Mouse (Mus musculus) heart, embryonic 14.5 days (tissue): ENCODE data around the gene Fbxo47. TPM values are rescaled to one million over a fixed set of nuclear protein-coding genes. Genes with fewer than 3 reads are reported as not detected.

Experiments used
- ATAC-seq: fragments of 200-750 bp; cut with Nextera tagmentation; 2 replicates; pipeline ENCODE4 v1.8.0; 2017; ENCODE audit warnings: low read depth, moderate TSS enrichment; ENCODE audit not compliant: insufficient number of reproducible peaks, insufficient read depth, low FRiP score
- H3K27ac ChIP-seq, 2 experiments: fragments of 200-500 bp in 1 of 2; fragments of 300-500 bp in 1 of 2; sonication (generic) in 1 of 2; replicated peaks in 1 of 2; 2 replicates each; pipeline ENCODE4 v1.5.1; 2012 to 2014; ENCODE audit warnings: low read depth in 2 of 2, low read length in 2 of 2, control low read depth in 1 of 2, mild to moderate bottlenecking in 1 of 2, mixed read lengths in 1 of 2; ENCODE audit not compliant: control insufficient read depth in 1 of 2, insufficient read depth in 1 of 2
- H3K27me3 ChIP-seq: fragments of 300-500 bp; sonication (generic); 2 replicates; pipeline ENCODE4 v1.6.1; 2014; ENCODE audit warnings: mild to moderate bottlenecking, low read length, control low read depth; ENCODE audit not compliant: control insufficient read depth, insufficient read depth
- H3K36me3 ChIP-seq: fragments of 300-500 bp; sonication (generic); 2 replicates; pipeline ENCODE4 v1.6.1; 2014; ENCODE audit warnings: mild to moderate bottlenecking, control low read depth, low read length, mixed read lengths; ENCODE audit not compliant: control insufficient read depth, insufficient read depth
- H3K4me1 ChIP-seq, 2 experiments: fragments of 200-500 bp in 1 of 2; fragments of 300-500 bp in 1 of 2; sonication (generic) in 1 of 2; 2 replicates each; pipeline ENCODE4 v1.6.1; 2012 to 2014; ENCODE audit warnings: low read length in 2 of 2, control low read depth in 1 of 2, mixed read lengths in 1 of 2; ENCODE audit not compliant: control insufficient read depth in 2 of 2, insufficient read depth in 2 of 2
- H3K4me2 ChIP-seq: fragments of 300-500 bp; sonication (generic); 2 replicates; pipeline ENCODE4 v1.6.1; 2014; ENCODE audit warnings: mild to moderate bottlenecking, low read length
- H3K4me3 ChIP-seq, 2 experiments: fragments of 200-500 bp in 1 of 2; fragments of 300-500 bp in 1 of 2; sonication (generic) in 1 of 2; 2 replicates each; pipeline ENCODE4 v1.5.1; 2012 to 2014; ENCODE audit warnings: low read length in 2 of 2, mild to moderate bottlenecking in 2 of 2, control low read depth in 1 of 2, low read depth in 1 of 2, moderate library complexity in 1 of 2; ENCODE audit not compliant: control insufficient read depth in 1 of 2, insufficient read depth in 1 of 2
- H3K9ac ChIP-seq: fragments of 300-500 bp; sonication (generic); 2 replicates; pipeline ENCODE4 v1.6.1; 2014; ENCODE audit warnings: mild to moderate bottlenecking, low read length
- H3K9me3 ChIP-seq: fragments of 300-500 bp; sonication (generic); 2 replicates; pipeline ENCODE4 v1.6.1; 2016; ENCODE audit warnings: low read length, control low read depth; ENCODE audit not compliant: control insufficient read depth
- WGBS: fragments of 180-500 bp; shearing (Covaris S2); extraction: QIAGEN DNeasy Blood & Tissue Kit; methylation state at CpG from one replicate; pipeline ENCODE4 v1.1.7; 2014; 5-methylcytosine and 5-hydroxymethylcytosine counted together
- polyA plus RNA-seq: library from polyadenylated mRNA; unstranded; fragments of >200 nt; fragmentation: Nextera tagmentation; extraction: Ambion mirVana; gene quantifications from 2 replicates; pipeline ENCODE4 v1.2.1, GENCODE M21; 2014

Fbxo47 gene
- polyA plus RNA-seq, 1 experiment from 2014 or later, result 1.2 TPM

DNA sequence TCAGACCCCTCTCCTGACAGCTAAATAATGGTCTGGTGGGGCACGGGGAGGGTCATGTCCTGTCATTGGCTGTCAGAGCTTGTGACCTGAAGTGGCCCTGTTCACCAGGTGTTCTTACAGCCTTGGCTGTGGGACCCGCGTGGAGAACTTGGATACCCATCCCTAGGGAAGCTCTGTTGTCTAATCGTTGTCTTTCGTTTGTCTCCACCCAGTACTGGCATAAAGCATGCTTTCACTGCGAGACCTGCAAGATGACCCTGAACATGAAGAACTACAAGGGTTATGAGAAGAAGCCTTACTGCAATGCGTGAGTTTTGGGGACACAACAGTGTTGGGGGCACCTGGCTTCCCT, 77.4 kb downstream of the Fbxo47 start:
- H3K27ac ChIP-seq, result peak overlapping the region in 1 of 2 experiments; percentile 89; a peak in 1 of 4 replicates

DNA sequence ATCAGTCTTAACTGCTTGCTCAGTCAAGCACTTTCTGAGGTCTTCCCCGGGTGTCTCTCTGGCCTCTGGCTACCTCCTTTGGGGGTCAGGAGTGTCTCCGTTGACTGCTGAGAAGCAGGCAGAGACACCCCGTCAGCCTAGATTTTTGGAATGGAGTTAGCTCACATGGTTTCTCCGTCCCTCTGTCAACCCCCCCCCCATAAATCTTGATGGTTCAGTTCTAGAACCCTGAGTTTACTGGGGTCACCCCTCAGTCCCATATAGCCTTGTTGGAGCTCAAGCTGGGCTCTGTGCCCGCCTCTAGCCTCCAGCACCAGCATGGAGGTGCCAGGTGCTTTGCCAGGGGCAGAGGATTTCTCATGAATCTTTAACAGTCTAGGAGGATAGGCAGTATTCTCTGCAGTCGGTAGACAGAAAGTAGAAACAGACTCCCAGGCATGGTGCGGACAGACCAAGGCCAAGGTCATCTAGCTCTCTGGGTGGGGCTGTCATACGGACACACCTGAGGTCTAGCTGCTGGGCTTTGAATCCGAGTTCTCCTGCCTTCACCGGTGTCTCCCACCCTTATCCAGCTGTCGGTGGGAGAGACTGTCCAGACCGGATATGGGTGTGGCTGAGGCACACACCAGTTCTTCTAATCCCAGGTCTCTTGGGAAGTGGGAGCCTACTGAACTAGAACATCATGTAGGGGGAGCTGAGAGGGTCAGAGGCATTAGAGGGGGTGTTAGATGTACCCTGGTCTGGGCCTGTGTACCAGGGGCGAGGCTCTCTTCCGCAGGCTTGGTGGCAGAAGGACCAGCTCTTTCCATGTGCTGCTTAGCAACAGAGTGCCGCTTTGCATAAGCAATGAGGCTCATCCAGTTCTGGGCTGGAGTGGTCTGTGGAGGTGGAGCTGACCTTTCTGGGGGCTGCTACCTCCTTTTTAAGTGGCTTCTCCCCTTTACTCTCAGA, 78.0 kb downstream of the Fbxo47 start:
- H3K4me2 ChIP-seq, result peak overlapping the region; percentile 58
- peaks cover 27% of the 10 kb centered on the region for H3K36me3 ChIP-seq
- ATAC-seq, result no peak
- no peaks in the 10 kb centered on the region for H3K27me3 ChIP-seq
- peak overlapping the region; percentile 60 for H3K9ac ChIP-seq
- 28% methylated on average over 15 of the region's 15 CpGs for WGBS
- peaks cover 70 to 97% of the 10 kb centered on the region in 2 experiments for H3K4me1 ChIP-seq
- H3K9me3 ChIP-seq, result no peaks in the 10 kb centered on the region
- H3K4me3 ChIP-seq, result no peak overlapping the region
- H3K27ac ChIP-seq, result peak overlapping the region; percentile 57 to 89

More for the DNA sequence above, 77.4 kb downstream of the Fbxo47 start:
- Histone ChIP-seq H3K36me3 (peaks cover 27% of the 10 kb centered on the region), H3K4me2 (peak overlapping the region; percentile 58; the same call in 1 of the 2 replicates), H3K9ac (no peak overlapping the region), H3K4me3 (no peak overlapping the region), H3K27me3 (no peaks in the 10 kb centered on the region), H3K9me3 (no peaks in the 10 kb centered on the region), H3K4me1 (peaks cover 68 to 97% of the 10 kb centered on the region in 2 experiments)
- no peak for ATAC-seq
- WGBS, result 82% methylated on average over 7 of the region's 7 CpGs

DNA sequence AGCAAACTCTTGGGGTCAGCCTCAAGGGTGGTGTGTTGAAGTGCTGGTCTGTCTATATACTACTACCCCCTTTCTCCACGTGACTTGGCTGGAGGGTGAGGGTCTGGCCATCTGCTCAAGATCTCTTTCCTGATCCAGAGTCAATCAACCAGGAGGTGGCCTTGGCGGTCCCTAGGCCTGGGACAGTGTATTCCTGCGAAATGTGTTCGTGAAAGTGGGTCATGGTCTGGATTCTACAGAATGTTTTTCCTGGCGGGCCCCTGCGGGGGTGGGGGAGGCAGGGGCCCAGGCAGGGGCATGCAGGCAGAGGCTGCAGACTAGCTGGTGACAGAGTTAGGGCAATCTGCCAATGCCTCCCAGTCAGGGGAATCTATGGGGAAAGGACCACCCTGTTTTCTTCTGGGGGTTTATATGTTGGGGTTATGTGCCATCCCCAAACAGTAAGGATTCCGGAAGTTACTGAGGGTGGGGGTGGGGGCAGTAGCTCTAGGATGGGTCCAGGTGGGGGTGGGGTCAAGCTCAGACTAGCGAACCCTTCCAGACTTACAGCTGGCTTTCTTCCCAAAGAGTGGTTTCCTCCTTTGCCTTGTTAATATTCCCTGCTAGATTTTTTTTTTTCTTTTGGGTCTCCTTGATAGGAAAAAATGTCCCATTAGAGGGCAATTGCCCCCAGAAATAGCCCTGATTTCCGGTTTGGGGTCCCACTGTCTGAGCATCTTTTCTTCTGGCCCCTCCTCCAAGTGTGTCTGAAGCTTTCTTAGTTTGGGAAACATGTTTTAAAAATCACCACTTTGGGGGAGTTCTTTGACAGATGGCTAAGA, 78.9 kb downstream of the Fbxo47 start:
- 4% methylated on average over 9 of the region's 9 CpGs for WGBS
- Histone ChIP-seq H3K4me2 (peak overlapping the region; percentile 58), H3K4me3 (peak overlapping the region; percentile 1 to 19; a peak in 3 of 4 replicates), H3K27me3 (no peaks in the 10 kb centered on the region), H3K9me3 (no peaks in the 10 kb centered on the region), H3K36me3 (peaks cover 24% of the 10 kb centered on the region), H3K4me1 (peaks cover 66 to 90% of the 10 kb centered on the region in 2 experiments), H3K9ac (peak overlapping the region; percentile 60; the same call in 1 of the 2 replicates), H3K27ac (peak overlapping the region; percentile 89)
- peak; percentile 54 for ATAC-seq

DNA sequence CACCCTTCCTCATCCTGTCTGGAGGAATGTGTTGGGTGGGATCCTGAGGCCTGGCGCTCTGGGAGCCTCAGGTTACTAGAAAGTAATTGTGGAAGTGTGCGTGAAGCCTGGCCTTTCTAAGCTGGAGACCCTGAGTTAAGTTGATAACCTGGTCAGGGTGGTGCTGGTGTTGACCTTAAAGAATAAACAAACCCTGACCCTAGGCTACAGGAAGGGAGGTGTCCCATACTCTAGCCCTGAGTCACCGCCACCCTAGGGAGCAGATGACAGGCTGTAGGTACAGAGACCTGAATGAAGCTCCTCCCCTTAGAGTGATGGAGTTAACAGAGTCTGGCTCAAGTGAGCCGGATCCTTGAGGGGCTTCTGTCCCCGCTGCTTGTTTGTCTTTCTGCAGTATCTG, 80.1 kb downstream of the Fbxo47 start:
- no peak for ATAC-seq
- Histone ChIP-seq H3K27ac (peak overlapping the region; percentile 1 to 89; a peak in 2 of 4 replicates), H3K4me3 (no peak overlapping the region), H3K36me3 (peaks cover 14% of the 10 kb centered on the region), H3K4me2 (no peak overlapping the region), H3K27me3 (no peaks in the 10 kb centered on the region), H3K9ac (no peak overlapping the region; the same call in 1 of the 2 replicates), H3K9me3 (no peaks in the 10 kb centered on the region), H3K4me1 (peaks cover 56 to 78% of the 10 kb centered on the region in 2 experiments)
- WGBS, result 74% methylated on average over 5 of the region's 5 CpGs

Other genes with a start within 250 kb of the Fbxo47 start
- gene Mllt6, start 220.7 kb downstream of the Fbxo47 start, polyA plus RNA-seq, result 3.2 and 3.3 TPM in 2 replicates
- gene Cisd3, start 198.3 kb downstream of the Fbxo47 start, polyA plus RNA-seq, result 52.6 and 63.2 TPM in 2 replicates
- 12.5 and 14.5 TPM in 2 replicates for gene Pcgf2, start 183.7 kb downstream of the Fbxo47 start, polyA plus RNA-seq
- gene Psmb3, start 180.8 kb downstream of the Fbxo47 start, polyA plus RNA-seq, result 430 and 441 TPM in 2 replicates
- gene Pip4k2b, start 139.4 kb downstream of the Fbxo47 start, polyA plus RNA-seq, result 0.80 and 1.1 TPM in 2 replicates
- 9.0 and 9.8 TPM in 2 replicates for gene Cwc25, start 117.6 kb downstream of the Fbxo47 start, polyA plus RNA-seq
- not detected in 2 replicates for gene 1700001P01Rik, start 108.2 kb downstream of the Fbxo47 start, polyA plus RNA-seq
- 499 and 536 TPM in 2 replicates for gene Rpl23, start 101.7 kb downstream of the Fbxo47 start, polyA plus RNA-seq
- 26.5 and 28.1 TPM in 2 replicates for gene Lasp1, start 85.2 kb downstream of the Fbxo47 start, polyA plus RNA-seq
- gene B230217C12Rik, start 43.4 kb downstream of the Fbxo47 start, polyA plus RNA-seq, result 4.2 and 5.5 TPM in 2 replicates
- gene Plxdc1, start 102.3 kb upstream of the Fbxo47 start, polyA plus RNA-seq, result 0.43 and 0.66 TPM in 2 replicates
- 3.2 and 4.0 TPM in 2 replicates for gene Arl5c, start 112.0 kb upstream of the Fbxo47 start, polyA plus RNA-seq
- 7.1 and 7.9 TPM in 2 replicates for gene Cacnb1, start 138.9 kb upstream of the Fbxo47 start, polyA plus RNA-seq
- gene Rpl19, start 142.6 kb upstream of the Fbxo47 start, polyA plus RNA-seq, result 721 and 767 TPM in 2 replicates
- gene Stac2, start 169.3 kb upstream of the Fbxo47 start, polyA plus RNA-seq, result 0.59 and 0.78 TPM in 2 replicates